Mouse (Mus musculus): ENCODE results near the gene Izumo1. TPM values are rescaled to one million over a fixed set of nuclear protein-coding genes. Genes with fewer than 3 reads are reported as not detected.
A peak's percentile ranks its signal among the peaks of the same experiment; 100 is the strongest.
"Not testable (repeated sequence)": the region's sequence is repeated elsewhere in the genome, so short reads cannot be mapped to it uniquely, and the experiment has no call there.

Gene Izumo1
- total RNA-seq, 2 experiments from 2014 or later = not detected

DNA sequence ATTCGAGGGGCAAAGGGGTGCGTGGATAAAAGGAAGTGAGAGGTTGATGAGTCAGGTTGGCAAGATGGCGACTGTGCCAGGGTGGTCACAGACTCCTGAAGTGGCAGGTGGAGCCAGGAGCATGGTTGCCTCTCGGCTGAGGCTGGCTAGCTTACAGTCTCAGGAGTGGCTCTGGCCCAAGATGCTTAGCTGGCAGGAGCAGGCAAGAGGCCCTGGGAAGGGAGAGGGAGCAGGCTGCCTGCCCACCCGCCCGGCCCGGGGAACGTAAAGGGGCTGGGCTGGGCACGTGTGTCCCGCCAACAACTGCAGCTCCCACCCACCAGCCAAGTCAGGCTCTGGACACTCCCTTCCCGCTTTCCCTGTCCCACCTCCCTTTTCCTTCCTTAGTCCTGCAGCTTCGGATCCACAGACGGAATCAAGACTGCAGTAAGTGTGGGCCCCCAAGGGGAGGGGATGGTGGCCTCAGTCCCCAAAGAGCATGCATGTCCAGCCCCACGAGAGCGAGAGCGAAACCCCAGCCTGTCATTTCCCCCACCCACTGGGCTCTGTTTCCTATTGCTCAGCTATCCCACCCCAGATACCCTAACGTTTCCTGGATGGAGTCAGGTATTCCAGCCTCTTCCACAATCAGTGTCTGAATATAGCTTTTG, 19.9 kb downstream of the Izumo1 start:
- peak; percentile 68 for DNase-seq (ENCODE audit: low spot score)

DNA sequence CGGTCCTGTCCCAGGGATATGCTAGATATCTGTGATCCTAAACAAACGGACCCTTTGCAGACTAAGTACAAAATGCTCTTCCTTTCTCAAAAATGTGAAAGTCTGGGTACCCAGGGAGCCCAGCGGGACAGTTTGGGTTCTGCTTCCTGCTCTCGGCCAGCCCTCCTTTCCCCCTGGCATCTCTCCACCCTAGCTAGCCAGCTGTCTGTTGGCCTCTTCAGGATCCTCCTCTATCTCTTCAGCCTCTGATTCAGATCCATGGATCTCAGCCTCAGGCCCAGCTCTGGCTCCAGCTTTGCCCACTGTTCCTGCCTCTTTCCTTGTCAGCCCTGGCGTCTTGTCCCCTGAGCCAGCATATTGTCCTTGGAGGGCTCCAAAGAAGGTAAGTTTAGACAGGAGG, 20.5 kb downstream of the Izumo1 start:
- DNase-seq (ENCODE audit: low spot score) = no peak

DNA sequence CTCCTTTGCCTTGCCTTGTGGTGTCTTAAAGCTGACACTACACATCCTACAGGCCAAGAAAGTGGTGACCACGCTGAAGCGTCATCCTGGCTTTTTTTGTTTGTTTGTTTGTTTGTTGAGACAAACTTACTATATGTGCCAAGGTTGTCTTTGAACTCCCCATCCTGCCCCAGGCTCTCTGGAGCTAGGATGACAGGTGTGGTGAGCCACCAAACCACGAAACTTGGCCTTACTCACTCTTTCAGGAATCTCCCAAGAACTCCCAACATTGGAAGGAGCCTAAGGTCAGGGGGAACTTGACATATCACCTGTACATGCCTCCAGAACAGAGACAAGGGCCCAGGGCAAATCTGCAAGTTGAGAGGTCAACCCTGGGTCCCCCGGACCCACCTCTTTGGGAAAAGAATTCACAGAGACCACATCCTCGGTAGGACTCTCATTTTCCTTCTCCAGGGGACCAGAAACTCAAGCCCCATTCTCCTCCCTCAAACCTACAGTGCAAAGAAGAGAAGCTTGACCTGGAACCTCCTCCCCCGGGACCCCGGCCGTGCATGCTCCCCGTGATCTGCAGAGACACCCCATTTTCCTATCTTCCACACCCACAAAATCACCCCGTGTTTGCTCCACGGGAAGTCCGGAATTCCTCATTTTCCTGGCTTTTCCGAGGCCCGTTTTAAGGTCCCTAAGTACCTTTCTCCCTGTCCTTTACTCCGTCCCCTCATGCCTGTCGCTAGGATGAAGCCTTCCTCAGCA, 21.1 kb downstream of the Izumo1 start:
- DNase-seq (ENCODE audit: low spot score) = no peak

DNA sequence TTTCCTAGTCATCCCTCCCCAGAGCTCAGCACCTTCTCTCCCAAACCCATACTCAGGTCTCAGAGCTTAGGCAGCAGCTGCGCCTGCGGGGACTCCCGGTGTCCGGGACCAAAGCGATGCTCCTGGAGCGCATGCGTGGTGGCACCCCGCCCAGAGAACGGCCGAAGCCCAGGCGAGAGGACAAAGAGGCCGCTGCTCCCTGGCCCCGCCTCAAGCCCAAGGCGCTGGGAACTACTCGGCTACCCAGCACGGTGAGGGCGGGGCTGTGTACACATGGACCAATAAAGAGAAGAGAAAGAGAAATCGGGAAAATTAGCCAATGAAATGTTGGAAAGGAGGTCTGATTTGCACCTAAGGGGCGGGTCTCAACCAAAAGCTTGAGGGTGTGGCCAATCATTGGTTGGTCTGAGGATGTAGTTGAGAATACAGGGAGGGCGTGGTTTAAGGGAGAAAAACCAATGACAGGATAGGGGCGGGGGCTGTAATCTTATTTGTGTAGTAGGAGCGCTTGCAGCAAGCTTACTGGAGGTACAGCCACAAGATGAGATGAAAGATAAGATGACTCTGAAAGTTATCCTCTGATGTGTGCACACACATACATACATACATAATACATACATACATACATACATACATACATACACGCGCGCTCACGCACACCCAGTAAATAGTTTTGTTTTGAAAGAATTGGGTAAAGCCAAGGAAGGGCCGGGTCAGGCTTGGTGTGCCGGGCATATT, 22.0 kb downstream of the Izumo1 start:
- DNase-seq (ENCODE audit: low spot score) = peak; percentile 92

DNA sequence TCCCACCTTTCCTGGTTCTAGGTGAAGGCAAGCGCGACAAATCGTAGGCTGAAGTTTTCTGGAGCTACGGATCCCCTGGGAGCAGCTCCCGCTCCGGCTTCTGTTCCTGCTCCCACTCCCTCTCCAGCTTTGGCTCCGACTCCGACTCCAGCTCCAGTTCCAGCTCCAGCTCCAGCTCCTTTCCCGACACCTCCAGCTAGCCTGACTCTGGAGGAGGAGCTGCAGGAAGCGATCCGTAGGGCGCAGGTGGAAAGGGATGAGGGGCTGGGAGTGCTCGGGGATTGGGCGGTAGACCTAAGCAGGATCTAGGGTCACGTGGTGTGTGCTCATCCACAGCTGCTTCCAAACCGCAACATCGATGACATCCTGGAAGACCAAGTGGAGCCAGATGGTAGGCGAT, 22.6 kb downstream of the Izumo1 start:
- DNase-seq (ENCODE audit: low spot score) = peak; percentile 25

DNA sequence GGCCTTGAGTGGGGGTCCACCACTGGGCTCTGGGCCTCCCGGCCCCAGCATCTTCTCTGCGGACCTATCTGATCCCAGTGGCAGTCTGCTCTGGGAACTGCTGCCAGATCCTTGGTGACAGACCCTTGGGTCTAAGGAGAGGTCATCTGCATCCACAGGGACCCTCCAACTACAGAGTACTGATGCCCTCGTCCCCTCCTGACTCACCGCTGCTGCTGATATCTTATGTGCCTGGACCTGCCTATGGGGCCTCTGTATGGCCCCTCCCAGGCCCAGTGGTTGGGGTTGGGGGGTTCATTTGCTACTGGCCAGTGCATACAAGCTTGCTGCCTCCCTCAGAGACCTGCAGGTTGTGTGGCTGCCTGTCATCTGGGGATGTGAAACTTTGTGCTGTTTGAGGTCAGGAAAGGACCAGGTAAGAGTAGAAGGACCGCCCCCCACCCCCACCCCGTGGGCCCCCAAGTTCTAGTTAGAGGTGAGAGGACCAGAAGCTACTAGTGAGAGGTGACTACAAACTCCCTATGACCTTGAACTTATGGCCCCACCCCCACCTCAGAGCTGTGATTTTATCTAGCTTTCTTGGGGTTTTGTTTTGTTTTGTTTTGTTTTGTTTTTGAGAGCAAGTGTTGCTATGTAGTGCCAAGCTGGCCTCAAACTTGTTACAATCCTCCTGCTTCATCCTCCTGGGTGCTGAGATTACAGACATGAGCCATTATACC, 23.4 kb downstream of the Izumo1 start:
- no peak for DNase-seq (ENCODE audit: low spot score)

DNA sequence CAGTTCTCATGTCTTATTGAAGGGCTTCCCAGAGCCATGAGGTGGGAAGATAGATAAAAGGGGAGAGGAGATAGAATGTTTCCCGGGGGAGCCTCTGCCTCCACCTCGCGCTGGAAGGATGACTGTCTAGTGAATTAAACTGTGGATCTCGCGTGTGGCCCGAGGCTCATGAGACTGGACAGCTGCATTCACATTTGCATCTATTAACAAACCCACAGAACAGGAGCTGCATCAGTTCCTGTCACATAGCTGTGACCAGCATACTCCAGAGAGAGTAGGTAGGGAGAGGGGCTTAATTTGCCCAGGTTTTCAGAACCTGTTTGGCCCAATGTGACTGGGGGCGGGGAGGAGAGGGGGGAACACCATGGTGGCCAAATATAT, 24.0 kb downstream of the Izumo1 start:
- no peak for DNase-seq (ENCODE audit: low spot score)

DNA sequence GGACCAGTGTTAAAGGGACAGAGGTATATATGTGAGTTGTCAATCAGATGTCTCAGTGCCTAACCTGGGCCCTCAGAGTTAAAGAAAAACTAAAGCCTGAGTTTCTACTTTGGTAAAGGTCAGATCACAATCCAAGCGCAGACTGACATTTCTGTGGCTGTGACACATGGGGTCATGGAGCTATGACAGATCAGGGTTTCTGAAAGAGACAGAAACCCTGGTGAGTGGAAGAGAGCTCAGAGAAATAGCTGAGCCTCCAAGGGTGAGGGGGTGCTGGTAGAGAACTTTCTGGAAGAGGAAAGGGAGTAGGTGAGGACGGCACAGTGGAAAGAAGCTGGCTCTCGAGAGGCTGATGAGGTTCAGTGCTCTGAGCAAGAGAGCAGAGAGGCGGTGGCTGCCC, 25.1 kb downstream of the Izumo1 start:
- no peak for DNase-seq (ENCODE audit: low spot score)

DNA sequence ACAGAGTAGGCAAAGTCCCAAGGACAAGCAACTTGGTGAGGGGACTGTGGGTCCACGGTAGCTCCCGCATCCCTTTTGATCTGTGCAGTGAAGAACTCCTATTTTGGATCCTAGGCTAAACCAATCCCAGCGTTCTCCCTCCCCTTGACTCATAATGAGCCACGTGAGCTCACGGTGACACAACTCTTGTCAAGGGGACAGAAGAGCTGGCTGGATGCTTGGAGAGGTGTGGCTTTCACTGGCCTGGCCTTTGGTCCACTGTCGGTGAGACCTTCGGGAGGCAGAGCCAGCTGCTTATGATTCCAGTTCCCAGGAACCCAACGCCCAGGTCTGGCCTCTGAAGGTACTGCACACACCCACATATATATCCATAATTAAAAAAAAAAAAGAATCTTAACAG, 27.7 kb downstream of the Izumo1 start:
- peak; percentile 74 for DNase-seq (ENCODE audit: low spot score)

DNA sequence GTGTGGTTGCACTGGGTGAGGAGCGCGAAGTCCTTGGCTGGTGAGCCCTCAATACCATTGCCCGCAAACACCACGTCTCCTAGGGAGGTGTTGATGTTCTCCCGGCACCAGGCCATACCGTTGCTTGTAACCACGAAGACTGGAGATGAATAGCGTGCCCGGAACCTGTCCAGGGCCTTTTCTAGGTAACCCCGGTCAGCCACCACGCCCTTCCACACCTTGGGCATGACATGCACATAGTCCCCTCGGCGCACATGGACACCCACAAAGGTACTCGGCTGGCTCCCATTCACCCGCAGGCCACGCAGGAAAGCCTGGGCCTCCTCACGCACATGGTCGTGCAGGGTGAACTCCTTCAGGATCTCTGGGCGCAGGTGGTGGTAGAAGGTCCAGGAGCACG, 28.9 kb downstream of the Izumo1 start:
- not testable (repeated sequence) for DNase-seq (ENCODE audit: low spot score)

DNA sequence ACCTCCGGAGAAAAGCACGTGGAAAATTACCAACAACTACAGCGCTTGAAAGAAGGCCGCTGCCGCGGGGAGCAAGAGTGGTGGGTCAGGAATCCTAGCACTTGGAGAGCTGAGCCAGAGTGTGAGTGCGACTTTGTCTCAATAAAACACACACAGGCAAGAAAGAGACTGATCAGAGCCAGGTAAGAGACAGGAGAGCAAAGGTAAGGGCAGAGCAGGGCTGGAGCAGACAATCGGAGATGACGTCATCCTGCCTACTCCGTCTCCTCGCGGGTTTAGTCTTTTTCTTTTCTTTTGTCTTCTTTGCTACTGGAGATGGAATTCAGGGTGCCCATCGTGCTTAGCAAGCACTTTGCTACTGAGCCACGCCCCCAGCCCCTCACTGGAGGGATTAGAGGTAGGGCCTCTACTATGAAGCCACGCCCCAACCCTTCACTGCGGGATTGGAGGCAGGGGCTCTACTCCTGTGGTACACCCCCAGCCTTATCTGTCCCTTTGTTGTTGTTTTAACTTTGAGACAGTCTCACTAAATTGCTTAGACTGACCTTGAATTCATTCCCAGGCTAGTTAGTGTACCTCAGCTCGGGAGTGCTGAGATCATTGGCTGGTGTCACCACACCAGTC, 32.9 kb downstream of the Izumo1 start:
- no peak for DNase-seq (ENCODE audit: low spot score)

DNA sequence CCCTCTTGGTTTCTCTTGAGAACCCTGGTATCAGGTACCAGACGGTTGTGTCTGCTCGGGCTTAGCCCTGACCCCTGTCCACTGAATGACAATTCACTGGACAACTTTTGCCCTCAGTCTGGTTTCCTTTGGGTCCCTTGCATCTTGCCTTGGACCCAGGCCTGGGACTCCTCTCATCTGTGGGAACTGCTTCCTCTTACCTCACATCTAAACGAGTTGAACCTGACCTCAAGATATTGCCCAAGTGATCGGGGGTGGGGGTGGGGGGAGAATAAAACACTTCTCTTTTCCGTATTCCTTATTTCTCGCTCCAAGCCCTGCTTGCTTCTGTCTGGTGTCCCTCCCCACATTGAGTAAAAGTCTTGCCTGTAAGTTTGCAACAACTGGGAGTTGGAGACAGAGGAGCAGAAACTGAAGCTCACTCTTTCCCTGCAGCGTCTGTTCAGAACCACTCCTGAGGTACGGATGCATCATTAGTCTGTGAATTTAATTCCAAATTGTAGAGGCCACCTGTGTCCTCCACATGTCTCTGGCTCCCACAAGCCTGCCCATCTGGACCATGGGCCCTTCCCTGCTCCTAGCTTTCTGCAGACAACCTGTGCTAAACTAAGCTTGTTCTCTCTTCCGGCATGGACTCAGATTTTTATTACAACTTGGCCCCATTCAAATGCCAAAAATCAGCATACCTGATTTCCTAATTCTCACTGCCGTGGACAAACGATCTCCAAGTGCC, 39.3 kb downstream of the Izumo1 start:
- DNase-seq (ENCODE audit: low spot score) = no peak

DNA sequence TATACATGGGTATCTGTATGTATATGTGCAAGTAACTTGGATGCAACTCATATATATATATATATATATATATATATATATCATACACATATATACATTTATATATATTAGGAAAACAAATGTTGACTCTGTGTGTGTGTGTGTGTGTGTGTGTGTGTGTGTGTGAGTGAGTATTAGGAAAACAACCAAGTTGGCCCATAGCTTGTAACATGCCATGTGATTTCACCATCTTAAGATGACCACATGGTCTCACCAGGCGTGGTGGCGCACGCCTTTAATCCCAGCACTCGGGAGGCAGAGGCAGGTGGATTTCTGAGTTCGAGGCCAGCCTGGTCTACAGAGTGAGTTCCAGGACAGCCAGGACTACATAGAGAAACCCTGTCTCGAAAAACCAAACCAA, 40.1 kb downstream of the Izumo1 start:
- DNase-seq (ENCODE audit: low spot score) = not testable (repeated sequence)

DNA sequence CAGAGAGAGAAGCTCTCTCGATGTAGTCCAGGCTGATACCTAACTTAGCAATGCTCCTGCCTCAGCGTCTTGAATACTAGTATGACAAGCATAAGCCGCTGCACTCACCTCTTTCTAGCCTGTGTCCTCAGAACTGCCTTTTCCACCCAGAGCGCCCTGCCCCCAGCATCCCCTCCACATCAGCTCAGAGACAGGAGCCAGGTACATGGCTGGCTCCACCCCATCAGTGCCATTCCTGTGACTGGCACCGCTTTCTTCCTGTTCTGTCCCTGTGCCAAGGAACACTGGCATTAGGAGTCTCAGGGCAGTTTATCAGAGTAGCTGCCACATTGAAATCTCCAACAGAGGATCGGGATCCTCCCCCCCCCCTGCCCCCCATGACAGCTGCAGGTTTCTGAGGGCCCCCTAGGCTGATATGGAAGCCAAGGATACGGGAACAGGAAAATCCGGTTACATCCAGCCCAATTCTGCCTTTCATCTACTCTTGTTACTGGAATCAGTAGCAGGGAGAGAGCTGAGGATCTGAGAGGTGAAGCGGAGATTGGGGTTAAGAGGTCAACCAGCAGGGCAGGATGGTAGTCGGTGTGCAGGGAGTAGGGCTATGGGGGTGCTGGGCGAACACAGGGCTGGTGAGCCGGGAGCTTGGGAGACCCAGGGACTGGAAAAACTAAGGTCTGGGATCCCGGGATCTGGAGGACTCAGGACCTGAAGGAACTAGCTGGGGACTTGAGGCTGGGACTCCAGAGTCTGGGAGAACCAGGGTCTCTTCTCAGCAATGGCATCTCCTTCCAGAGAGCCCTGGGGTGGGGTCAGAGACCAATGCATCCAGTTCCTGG, 43.9 kb downstream of the Izumo1 start:
- DNase-seq (ENCODE audit: low spot score) = no peak

DNA sequence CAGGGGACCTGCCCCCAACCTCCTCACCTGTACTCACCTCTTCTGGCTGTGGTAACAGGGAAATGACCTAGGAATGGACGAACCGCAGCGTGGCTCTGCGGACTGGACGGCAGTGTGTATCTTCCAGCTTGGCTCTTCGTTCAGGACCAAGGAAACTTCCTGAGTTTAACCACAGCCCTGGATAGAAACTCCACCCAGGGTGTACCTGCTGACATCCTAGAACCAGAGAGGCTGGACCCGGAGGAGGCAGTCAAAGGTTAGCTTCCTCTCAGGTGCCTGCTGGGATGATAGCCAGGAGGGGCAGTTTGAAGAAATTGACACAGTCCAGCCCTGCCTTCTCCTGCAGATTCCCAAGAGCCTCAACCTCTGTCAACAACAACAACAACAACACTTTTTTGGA, 44.5 kb downstream of the Izumo1 start, which contains the start of gene Fut2:
Gene Fut2, minus strand, starts transcription at position 234 of the 400 bp plus-strand sequence.
- DNase-seq (ENCODE audit: low spot score) = no peak

DNA sequence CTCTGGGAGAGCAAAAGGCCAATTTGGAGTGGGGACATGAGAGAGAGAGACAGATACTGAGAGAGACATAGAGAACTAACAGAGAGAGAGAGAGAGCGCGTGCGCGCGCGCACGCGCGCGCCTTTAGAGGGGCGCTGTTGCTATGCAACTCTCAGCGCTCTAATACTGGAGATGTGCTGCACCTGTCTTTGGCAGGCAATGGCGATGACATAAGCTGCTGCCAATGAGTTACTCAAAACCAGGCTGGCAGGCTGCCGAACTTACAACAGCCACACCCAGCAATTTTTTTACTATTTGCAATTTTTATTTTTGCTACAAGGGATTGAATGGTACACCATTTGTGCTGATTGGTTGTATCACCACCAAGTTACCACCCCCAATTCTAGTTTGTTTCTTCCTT, 46.1 kb downstream of the Izumo1 start:
- DNase-seq (ENCODE audit: low spot score) = no peak

DNA sequence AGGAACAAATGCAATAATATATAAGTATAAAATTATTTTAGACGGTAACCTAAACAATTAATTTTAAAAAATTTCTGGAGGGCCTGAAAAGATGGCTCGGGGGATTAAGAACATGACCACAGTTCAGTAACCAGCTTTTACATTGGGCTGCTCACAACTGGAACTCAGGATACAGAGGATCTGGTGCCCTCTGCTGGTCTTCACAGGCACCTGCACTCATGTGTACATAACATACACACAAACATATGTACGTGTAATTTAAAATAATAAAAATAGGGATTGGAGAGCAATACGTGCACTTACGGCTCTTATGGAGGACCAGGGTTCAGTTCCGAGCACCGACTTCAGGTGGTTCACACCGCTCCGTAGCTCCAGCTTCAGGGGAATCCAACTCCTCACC, 47.3 kb downstream of the Izumo1 start:
- no peak for DNase-seq (ENCODE audit: low spot score)

DNA sequence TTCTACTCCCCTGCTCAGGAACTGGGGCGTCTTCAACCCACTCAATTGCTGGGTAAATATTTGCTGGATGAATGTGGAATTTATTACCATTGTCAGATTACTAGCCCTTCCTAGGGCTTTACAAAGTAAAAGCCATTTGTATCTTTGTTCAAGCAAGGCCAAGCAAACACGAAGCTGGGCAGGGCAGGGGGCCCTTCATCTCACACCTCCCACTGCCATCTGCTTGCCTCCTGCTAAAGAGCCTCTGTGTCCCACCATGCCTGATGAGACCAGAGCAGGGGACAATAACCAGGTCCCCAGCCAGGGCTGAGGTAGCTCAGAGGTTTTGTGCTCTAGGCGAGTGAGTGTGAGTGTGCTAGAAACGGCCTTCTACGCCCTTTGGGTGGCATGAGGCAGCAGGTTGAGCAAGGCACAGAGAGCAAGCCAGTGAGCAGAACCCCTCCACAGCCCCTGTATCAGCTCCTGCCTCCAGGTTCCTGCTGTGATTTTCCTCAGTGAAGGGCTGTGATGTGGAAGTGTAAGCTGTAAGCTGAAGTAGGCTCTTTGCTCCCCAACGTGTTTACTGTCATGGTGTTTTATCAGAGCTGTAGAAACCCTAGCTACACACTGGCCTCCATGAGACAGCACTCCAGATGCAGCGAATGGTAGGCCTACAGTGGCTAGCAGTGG, 56.1 kb downstream of the Izumo1 start:
- no peak for DNase-seq (ENCODE audit: low spot score)
